Mouse (Mus musculus) thymus, postnatal 0 days (tissue): ENCODE results near the gene Spata33. TPM values are rescaled to one million over a fixed set of nuclear protein-coding genes. Genes with fewer than 3 reads are reported as not detected.

ENCODE experiments used
- DNase-seq: peaks from one replicate; pipeline ENCODE4 v3.0.0-alpha.2; 2015; ENCODE audit warnings: low spot score
- polyA plus RNA-seq: library from polyadenylated mRNA; unstranded; fragments of >200 nt; fragmentation: Nextera tagmentation; extraction: Ambion mirVana; gene quantifications from 2 replicates; pipeline ENCODE4 v1.2.1, GENCODE M21; 2015

Spata33 gene
- polyA plus RNA-seq, 1 experiment from 2014 or later = 1.0 TPM

DNA sequence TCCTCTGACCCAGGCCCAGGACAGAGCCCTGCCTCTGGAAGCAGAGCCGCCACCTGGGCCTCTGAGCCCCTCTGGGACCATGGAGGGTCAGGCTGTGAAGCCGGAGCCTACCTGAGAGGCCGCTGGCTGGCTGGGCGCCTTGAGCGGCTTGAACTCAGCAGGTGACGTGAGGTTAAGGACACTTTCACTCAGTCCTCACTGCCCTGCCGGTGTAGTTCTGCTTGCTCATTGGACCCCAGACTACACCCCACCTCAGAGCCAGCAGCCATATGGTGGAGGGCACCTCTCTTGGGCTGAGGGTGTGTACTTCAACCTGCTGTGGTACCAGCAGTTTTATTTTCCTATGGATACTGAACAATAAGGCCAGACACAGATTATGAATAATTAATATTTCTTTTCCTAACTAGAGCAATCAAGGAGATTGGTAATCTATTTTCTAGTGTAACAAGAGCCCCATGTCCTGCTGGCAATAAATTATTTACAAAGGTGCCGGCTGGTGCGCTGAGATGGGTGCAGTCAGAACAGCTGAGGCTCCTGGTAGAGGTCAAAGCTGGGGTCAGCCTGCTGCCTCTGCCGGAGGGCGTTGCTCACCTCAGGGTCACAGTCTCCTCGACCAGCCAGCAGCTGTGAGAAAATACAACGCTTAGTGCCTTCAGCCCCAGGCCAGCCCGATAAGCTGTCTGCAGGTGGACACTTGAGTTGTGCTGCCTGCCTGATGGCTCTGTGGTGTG lies 55.5 kb downstream of the Spata33 start:
- DNase-seq = no peak

DNA sequence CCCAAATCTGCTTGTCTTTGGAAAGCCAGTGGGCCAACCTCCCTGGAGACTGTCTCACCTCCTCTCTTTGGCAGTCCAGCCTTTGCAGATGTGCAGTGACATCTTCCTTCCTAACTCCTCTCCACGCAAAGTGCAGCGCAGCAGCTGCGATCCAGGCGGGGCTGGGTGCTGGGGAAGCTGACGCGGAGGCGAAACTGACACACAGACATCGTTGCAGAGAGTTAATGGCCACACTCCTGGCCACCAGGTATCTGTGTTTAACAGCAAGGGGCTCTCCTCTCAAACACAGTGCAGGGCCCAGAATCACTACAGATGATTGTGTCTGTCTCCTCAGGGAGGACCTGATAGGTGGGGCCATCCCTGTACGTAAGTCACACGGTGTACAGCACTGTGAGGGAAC lies 58.5 kb downstream of the Spata33 start:
- no peak for DNase-seq

Other genes with a start within 250 kb of the Spata33 start
- gene Ankrd11, start 170.6 kb upstream of the Spata33 start, polyA plus RNA-seq = 51.4 and 78.6 TPM in 2 replicates
- 48.2 and 49.5 TPM in 2 replicates for gene Spg7, start 149.9 kb upstream of the Spata33 start, polyA plus RNA-seq
- 1,818 and 1,880 TPM in 2 replicates for gene Rpl13, start 110.5 kb upstream of the Spata33 start, polyA plus RNA-seq
- gene Cpne7, start 95.5 kb upstream of the Spata33 start, polyA plus RNA-seq = 0.22 and 0.31 TPM in 2 replicates
- gene Sult5a1, start 54.5 kb upstream of the Spata33 start, polyA plus RNA-seq = 3.7 and 3.8 TPM in 2 replicates
- 2.7 and 3.7 TPM in 2 replicates for gene Dpep1, start 26.6 kb upstream of the Spata33 start, polyA plus RNA-seq
- 144 and 151 TPM in 2 replicates for gene Chmp1a, start 69 bp upstream of the Spata33 start, polyA plus RNA-seq
- gene Cdk10, start 12.0 kb downstream of the Spata33 start, polyA plus RNA-seq = 18.3 and 18.6 TPM in 2 replicates
- gene Spata2l, start 23.4 kb downstream of the Spata33 start, polyA plus RNA-seq = 8.4 and 8.8 TPM in 2 replicates
- gene Zfp276, start 41.4 kb downstream of the Spata33 start, polyA plus RNA-seq = 15.8 and 18.8 TPM in 2 replicates
- 11.5 and 12.0 TPM in 2 replicates for gene Vps9d1, start 41.5 kb downstream of the Spata33 start, polyA plus RNA-seq
- gene Fanca, start 105.7 kb downstream of the Spata33 start, polyA plus RNA-seq = 22.0 and 22.5 TPM in 2 replicates
- 1.3 and 1.4 TPM in 2 replicates for gene Spire2, start 119.9 kb downstream of the Spata33 start, polyA plus RNA-seq
- 155 and 165 TPM in 2 replicates for gene Tcf25, start 160.9 kb downstream of the Spata33 start, polyA plus RNA-seq
- 0.28 and 0.56 TPM in 2 replicates for gene Mc1r, start 194.3 kb downstream of the Spata33 start, polyA plus RNA-seq
- gene Tubb3, start 198.6 kb downstream of the Spata33 start, polyA plus RNA-seq = 11.9 and 16.3 TPM in 2 replicates
- 21.3 and 24.0 TPM in 2 replicates for gene Def8, start 210.7 kb downstream of the Spata33 start, polyA plus RNA-seq